Mouse (Mus musculus) heart, postnatal 0 days (tissue): ENCODE measurements at regions not wholly inside any gene's neighbourhood (a gene's known extent, or its start where the extent isn't known, plus 50 kb on each side); places are given as distances from the start of the nearest gene placed in this dataset.

Experiments used
- CTCF ChIP-seq: IDR thresholded peaks from 2 replicates; pipeline ENCODE4 v1.5.1; 2016; ENCODE audit warnings: antibody characterized with exemption, control low read depth, low read depth
- EP300 ChIP-seq: IDR thresholded peaks from 2 replicates; pipeline ENCODE4 v1.6.1; 2016; ENCODE audit warnings: antibody characterized with exemption, low read depth

- TF ChIP-seq CTCF (no peak), EP300 (no peak)
Measured at GRCm38 (mm10) chr4:50242042-50242441, 396.5 kb upstream of the Grin3a start.
